Mouse (Mus musculus): Measurements from ENCODE around the gene Dnmt1. TPM values are rescaled to one million over a fixed set of nuclear protein-coding genes. Genes with fewer than 3 reads are reported as not detected.

Gene Dnmt1
- polyA plus RNA-seq, 1 experiment from 2014 or later, result 17.9 TPM

DNA sequence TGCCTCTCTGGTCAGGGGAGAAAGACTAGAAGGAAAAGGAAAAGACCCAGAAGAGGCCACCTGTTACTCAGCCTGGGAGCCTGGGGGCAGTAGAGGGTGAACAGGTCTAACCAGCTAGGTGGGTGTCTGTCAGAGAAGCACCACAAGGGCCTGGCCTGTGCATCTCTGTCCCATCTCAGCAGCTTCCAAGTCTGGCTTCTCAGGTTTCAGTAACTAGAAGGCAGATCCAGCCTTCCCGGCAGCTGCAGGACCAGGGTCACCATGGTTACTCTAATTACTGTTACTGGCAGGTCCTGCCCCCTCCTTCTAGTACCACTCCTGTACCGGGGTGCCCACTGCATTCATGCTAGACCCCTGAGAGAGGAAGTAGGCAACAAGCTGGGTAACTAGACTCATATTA lies 15.8 kb downstream of the Dnmt1 start:
- TF ChIP-seq CTCF (IDR thresholded peaks at IDR 0.05; ENCODE audit: low read depth) (peak; percentile 38), EP300 (optimal IDR thresholded peaks at IDR 0.05) (no peak)
- Histone ChIP-seq H3K4me3 (ENCODE audit: low read depth, low read length) (no peak overlapping the region), H3K9ac (ENCODE audit: low read length) (0 out of 2 replicates have a peak overlapping the region, but pooled peaks have one; percentile 31), H3K4me1 (replicated peaks; ENCODE audit: control insufficient read depth, insufficient read depth) (no peaks in the 10 kb centered on the region), H3K9me3 (ENCODE audit: control insufficient read depth, low read length) (no peaks in the 10 kb centered on the region), H3K4me2 (replicated peaks; ENCODE audit: low read depth) (no peak overlapping the region), H3K27me3 (ENCODE audit: control insufficient read depth, insufficient read depth, low read length) (no peaks in the 10 kb centered on the region), H3K27ac (replicated peaks) (peak overlapping the region; percentile 77; the same call in 1 of the 2 replicates), H3K36me3 (ENCODE audit: control insufficient read depth, insufficient read depth, low read length) (peaks cover 6% of the 10 kb centered on the region)
- 23% methylated on average over 2 of the region's 2 CpGs for WGBS
- ATAC-seq (ENCODE audit: low FRiP score, low TSS enrichment) (no peak), DNase-seq (ENCODE audit: low spot score) (no peak)

GRCm38 (mm10) chr9:20943396-20943795 lies 16.3 kb downstream of the Dnmt1 start:
- Histone ChIP-seq H3K36me3 (ENCODE audit: control insufficient read depth, insufficient read depth, low read length) (peaks cover 10% of the 10 kb centered on the region), H3K4me2 (replicated peaks; ENCODE audit: low read depth) (no peak overlapping the region), H3K9ac (ENCODE audit: low read length) (peak overlapping the region; percentile 31; the same call in 1 of the 2 replicates), H3K4me3 (ENCODE audit: low read depth, low read length) (no peak overlapping the region), H3K4me1 (replicated peaks; ENCODE audit: control insufficient read depth, insufficient read depth) (no peaks in the 10 kb centered on the region), H3K9me3 (ENCODE audit: control insufficient read depth, low read length) (no peaks in the 10 kb centered on the region), H3K27me3 (ENCODE audit: control insufficient read depth, insufficient read depth, low read length) (no peaks in the 10 kb centered on the region), H3K27ac (replicated peaks) (peak overlapping the region; percentile 77)
- 78% methylated on average over 7 of the region's 7 CpGs for WGBS
- ATAC-seq (ENCODE audit: low FRiP score, low TSS enrichment) (0 out of 2 replicates have a peak, but pooled peaks have one; percentile 31), DNase-seq (ENCODE audit: low spot score) (peak; percentile 16)
- TF ChIP-seq EP300 (optimal IDR thresholded peaks at IDR 0.05) (no peak), CTCF (IDR thresholded peaks at IDR 0.05; ENCODE audit: low read depth) (peak; percentile 34; the same call in 1 of the 2 replicates)

DNA sequence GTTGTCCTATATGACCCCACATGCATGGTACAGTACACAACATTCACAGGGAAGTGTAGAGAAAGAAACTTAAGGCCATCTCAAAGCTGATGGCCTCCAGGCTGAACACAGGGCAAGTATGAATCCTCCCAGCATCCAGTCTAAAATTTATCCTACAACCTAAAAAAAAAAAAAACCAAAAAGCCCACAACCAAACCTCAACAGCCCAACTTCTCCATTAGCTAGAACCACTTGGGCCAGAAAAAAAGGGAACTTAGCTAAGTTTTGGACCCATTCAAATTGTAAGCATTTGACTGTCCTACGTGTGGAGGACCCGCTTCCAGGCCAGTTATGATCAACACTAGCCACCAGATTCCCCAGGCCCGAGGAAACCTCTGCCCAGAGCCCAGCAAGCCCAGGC lies 36.4 kb downstream of the Dnmt1 start:
- no peaks in the 10 kb centered on the region for H3K27me3 ChIP-seq (ENCODE audit: control insufficient read depth, insufficient read depth, low read length)
- ATAC-seq (ENCODE audit: low FRiP score, low TSS enrichment) (no peak), DNase-seq (ENCODE audit: low spot score) (no peak)
- peaks cover 40% of the 10 kb centered on the region for H3K36me3 ChIP-seq (ENCODE audit: control insufficient read depth, insufficient read depth, low read length)
- H3K4me3 ChIP-seq (ENCODE audit: low read depth, low read length), result no peak overlapping the region
- H3K9ac ChIP-seq (ENCODE audit: low read length), result no peak overlapping the region
- no peak overlapping the region for H3K4me2 ChIP-seq (replicated peaks; ENCODE audit: low read depth)
- no peaks in the 10 kb centered on the region for H3K9me3 ChIP-seq (ENCODE audit: control insufficient read depth, low read length)
- no peaks in the 10 kb centered on the region for H3K4me1 ChIP-seq (replicated peaks; ENCODE audit: control insufficient read depth, insufficient read depth)
- no peak overlapping the region for H3K27ac ChIP-seq (replicated peaks)
- TF ChIP-seq CTCF (IDR thresholded peaks at IDR 0.05; ENCODE audit: low read depth) (no peak), EP300 (optimal IDR thresholded peaks at IDR 0.05) (no peak)
- 85% methylated on average over 3 of the region's 3 CpGs for WGBS

- no peak overlapping the region for H3K9ac ChIP-seq (ENCODE audit: low read length)
- TF ChIP-seq CTCF (IDR thresholded peaks at IDR 0.05; ENCODE audit: low read depth), result peak; percentile 71
- no peak for TF ChIP-seq EP300 (optimal IDR thresholded peaks at IDR 0.05)
- peak; percentile 52 for ATAC-seq (ENCODE audit: low FRiP score, low TSS enrichment)
- no peaks in the 10 kb centered on the region for H3K4me1 ChIP-seq (replicated peaks; ENCODE audit: control insufficient read depth, insufficient read depth)
- 83% methylated on average over 4 of the region's 4 CpGs for WGBS
- H3K4me3 ChIP-seq (ENCODE audit: low read depth, low read length), result no peak overlapping the region
- peaks cover 44% of the 10 kb centered on the region for H3K36me3 ChIP-seq (ENCODE audit: control insufficient read depth, insufficient read depth, low read length)
- H3K27me3 ChIP-seq (ENCODE audit: control insufficient read depth, insufficient read depth, low read length), result no peaks in the 10 kb centered on the region
- H3K27ac ChIP-seq (replicated peaks), result no peak overlapping the region
- H3K4me2 ChIP-seq (replicated peaks; ENCODE audit: low read depth), result no peak overlapping the region
- H3K9me3 ChIP-seq (ENCODE audit: control insufficient read depth, low read length), result no peaks in the 10 kb centered on the region
- DNase-seq (ENCODE audit: low spot score), result peak; percentile 26
Observed at GRCm38 (mm10) chr9:20916160-20916559, 43.5 kb downstream of the Dnmt1 start.

DNA sequence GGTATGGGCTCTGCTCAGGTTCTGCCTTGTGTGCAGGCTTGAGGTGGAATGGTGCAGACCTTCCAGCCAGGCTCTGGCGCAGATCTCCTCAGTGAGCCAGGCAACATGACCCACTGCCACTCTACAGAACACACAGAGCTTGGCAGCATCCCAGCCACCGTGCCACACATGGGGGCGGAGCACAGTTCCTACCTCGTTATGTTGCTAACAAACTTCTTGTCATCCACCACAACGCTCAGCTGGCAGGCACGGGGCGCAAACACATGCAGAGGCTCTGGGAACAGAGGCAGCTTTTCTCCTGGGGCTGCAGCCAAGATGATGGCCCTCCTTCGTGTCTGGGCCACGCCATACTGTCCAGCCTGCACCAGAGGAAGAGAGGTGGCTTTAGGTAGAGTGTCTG lies 49.7 kb downstream of the Dnmt1 start:
- DNase-seq (ENCODE audit: low spot score) (no peak), ATAC-seq (ENCODE audit: low FRiP score, low TSS enrichment) (no peak)
- Histone ChIP-seq H3K9ac (ENCODE audit: low read length) (no peak overlapping the region), H3K4me2 (replicated peaks; ENCODE audit: low read depth) (no peak overlapping the region), H3K4me3 (ENCODE audit: low read depth, low read length) (no peak overlapping the region), H3K9me3 (ENCODE audit: control insufficient read depth, low read length) (no peaks in the 10 kb centered on the region), H3K4me1 (replicated peaks; ENCODE audit: control insufficient read depth, insufficient read depth) (no peaks in the 10 kb centered on the region), H3K36me3 (ENCODE audit: control insufficient read depth, insufficient read depth, low read length) (peaks cover 32% of the 10 kb centered on the region), H3K27ac (replicated peaks) (no peak overlapping the region), H3K27me3 (ENCODE audit: control insufficient read depth, insufficient read depth, low read length) (no peaks in the 10 kb centered on the region)
- WGBS, result 93% methylated on average over 9 of the region's 9 CpGs
- TF ChIP-seq EP300 (optimal IDR thresholded peaks at IDR 0.05), result no peak
- TF ChIP-seq CTCF (IDR thresholded peaks at IDR 0.05; ENCODE audit: low read depth), result no peak

- no peak overlapping the region for H3K9ac ChIP-seq (ENCODE audit: low read length)
- no peak overlapping the region for H3K4me2 ChIP-seq (replicated peaks; ENCODE audit: low read depth)
- no peak overlapping the region for H3K4me3 ChIP-seq (ENCODE audit: low read depth, low read length)
- H3K9me3 ChIP-seq (ENCODE audit: control insufficient read depth, low read length), result no peaks in the 10 kb centered on the region
- no peak overlapping the region for H3K27ac ChIP-seq (replicated peaks)
- no peak for TF ChIP-seq CTCF (IDR thresholded peaks at IDR 0.05; ENCODE audit: low read depth)
- TF ChIP-seq EP300 (optimal IDR thresholded peaks at IDR 0.05), result no peak
- H3K27me3 ChIP-seq (ENCODE audit: control insufficient read depth, insufficient read depth, low read length), result no peaks in the 10 kb centered on the region
- H3K4me1 ChIP-seq (replicated peaks; ENCODE audit: control insufficient read depth, insufficient read depth), result 0 out of 2 replicates have a peak, but pooled peaks cover 4% of the 10 kb centered on the region
- WGBS, result 23% methylated on average over 6 of the region's 6 CpGs
- DNase-seq (ENCODE audit: low spot score) (peak; percentile 26), ATAC-seq (ENCODE audit: low FRiP score, low TSS enrichment) (peak; percentile 12; the same call in 1 of the 2 replicates)
- peaks cover 10% of the 10 kb centered on the region for H3K36me3 ChIP-seq (ENCODE audit: control insufficient read depth, insufficient read depth, low read length)
Observed at GRCm38 (mm10) chr9:20902174-20902491, 57.6 kb downstream of the Dnmt1 start.
